Mouse (Mus musculus) gastrocnemius, postnatal 36 days (tissue): ENCODE measurements around the gene P4ha1. TPM values are rescaled to one million over a fixed set of nuclear protein-coding genes. Genes with fewer than 3 reads are reported as not detected.
"Not testable (repeated sequence)": the region's sequence is repeated elsewhere in the genome, so short reads cannot be mapped to it uniquely, and the experiment has no call there.

Experiments used
- DNase-seq, 2 experiments: peaks; one replicate each; pipeline ENCODE4 v3.0.0; 2022
- intact Hi-C: fragments of 180-260 bp; cut with DNase I; formaldehyde crosslinking; loops from one replicate; pipeline ENCODE4 v1.15.1; 2025
- total RNA-seq, 2 experiments: library from RNA; stranded (reverse); gene quantifications; 2 replicates each; pipeline ENCODE4 v1.2.3; 2021

The P4ha1 gene
- total RNA-seq, 2 experiments from 2014 or later = 21.9 to 31.7 TPM

DNA sequence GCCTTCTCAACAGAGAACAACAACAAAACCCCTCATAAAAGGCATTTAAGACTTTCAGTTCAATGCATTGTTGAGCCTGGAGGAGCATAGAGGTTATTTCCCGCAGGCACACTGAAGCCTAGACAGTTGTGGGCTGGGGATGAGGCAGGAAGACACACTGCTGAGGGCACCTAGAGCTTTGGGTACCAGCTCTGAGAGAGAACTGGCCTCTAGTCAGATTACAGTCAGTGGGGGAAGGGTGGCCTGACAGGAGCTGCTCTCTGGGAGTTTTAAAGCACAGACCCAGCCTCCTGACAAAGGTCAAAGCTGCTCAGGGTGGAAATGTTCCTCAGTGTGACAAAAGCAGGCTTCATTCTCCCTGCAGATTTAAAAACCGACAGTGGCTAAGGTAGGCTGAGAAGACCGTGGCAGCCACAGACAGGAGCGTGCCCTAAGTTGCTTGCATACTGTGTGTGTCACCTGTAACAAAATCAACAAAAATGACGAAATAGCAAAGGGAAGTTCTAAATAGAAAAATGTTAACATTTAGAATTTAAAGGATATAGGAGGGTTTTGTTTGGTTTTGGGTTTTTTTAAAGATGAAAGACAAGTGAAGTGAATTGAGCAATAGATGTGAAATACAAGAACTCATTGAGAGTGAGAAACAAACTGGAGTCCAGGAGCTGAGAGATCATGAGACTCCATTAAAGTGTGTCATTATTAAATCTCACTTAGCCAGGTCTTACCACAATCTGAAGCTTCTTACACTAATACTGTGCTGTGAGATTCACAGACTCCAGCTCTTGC is 42.9 kb downstream of the P4ha1 start:
- DNase-seq = no peak
- intact Hi-C loops = no loop called here

DNA sequence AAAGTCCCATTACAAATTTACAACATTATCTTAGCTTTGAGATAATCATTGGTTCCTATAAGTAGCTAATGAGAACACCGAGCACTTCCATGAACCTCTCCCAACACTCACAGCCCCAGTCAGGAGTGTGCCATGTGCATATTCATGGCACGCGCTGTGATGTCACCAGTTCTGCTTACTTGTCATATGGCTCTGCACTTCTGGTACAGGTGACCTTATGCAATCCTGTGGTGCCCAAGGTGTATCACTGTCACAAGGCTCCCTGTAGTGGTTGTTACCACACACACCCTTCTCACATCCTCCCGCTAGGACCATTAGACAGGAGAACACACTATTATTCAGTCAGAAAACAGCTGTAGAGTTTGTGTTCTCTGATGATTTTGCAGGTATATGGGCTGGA is 43.6 kb downstream of the P4ha1 start:
- DNase-seq = no peak
- intact Hi-C loops = no loop called here

DNA sequence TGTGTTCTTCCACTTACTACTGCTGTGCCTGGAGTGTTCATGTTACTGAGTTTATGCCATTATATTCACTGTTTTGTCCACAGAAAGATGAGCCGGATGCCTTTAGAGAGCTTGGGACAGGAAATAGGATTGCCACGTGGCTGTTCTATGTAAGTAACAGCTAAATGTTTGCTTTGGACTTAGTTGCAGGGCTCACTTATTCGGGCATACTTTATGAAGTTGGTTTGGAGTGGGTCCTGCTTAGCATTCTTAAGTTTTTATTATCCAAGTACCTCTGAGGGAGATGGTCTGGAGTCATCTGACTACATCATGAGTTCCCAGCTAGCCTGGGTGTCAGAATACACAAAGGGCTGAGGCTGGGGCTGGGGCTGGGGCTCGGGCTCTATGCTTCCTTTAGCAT is 44.1 kb downstream of the P4ha1 start:
- DNase-seq = no peak
- intact Hi-C loops = no loop called here

DNA sequence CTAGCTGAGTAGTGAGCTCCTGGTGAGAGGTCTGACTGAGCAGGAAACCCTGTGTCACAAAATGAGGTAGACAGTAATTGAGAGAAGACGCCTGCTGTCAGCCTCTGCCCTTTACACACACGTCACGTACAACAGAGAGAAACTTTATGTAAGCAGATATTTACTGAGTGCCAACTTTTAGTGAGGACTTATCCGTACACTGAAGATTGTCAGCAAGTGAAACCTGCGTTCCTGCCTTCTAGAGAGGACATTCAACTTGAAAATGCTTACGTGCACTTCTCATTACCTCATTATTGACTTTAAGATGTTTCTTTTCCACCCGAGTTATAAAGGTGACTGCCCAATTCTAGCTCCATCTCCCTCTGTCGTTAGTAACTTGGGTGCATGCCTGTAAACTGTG is 45.6 kb downstream of the P4ha1 start:
- intact Hi-C loops = no loop called here
- no peak for DNase-seq

DNA sequence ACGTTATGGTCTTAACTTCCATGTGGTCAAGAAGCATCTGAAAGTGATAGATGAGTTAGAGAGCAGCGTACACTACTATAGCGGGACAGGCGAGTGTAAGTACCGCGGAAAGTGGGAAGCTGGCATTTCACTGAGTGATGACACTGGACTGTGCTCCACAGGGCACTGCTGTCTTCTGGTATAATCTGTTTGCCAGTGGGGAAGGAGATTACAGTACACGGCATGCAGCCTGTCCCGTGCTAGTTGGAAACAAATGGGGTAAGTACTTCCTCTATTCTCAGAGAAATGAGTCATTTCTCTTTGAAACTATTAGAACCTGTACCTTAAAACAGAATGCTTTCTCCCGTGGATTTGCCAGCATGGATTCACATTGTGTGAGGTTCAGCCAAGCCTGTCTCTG is 46.3 kb downstream of the P4ha1 start:
- no peak for DNase-seq
- intact Hi-C loops = no loop called here

DNA sequence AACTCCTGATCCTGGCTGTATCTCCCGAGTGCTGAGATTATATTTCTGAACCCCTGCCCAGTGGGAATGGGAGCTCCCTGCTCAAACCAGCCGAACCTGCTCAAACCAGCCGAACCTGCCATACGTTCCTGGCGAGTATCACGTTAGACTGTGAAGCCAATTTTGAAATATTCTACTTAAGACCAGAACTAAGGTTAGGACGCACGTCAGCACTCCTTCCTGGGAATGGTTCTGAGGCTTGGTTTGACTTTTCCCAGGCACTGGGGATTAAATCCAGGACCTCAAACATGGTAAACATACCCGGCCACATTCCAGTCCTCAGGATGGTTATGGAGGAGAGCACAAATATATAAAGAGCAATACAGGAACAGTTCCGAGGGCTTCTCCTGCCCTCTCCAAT is 54.8 kb downstream of the P4ha1 start:
- no peak for DNase-seq
- intact Hi-C loops = no loop called here

DNA sequence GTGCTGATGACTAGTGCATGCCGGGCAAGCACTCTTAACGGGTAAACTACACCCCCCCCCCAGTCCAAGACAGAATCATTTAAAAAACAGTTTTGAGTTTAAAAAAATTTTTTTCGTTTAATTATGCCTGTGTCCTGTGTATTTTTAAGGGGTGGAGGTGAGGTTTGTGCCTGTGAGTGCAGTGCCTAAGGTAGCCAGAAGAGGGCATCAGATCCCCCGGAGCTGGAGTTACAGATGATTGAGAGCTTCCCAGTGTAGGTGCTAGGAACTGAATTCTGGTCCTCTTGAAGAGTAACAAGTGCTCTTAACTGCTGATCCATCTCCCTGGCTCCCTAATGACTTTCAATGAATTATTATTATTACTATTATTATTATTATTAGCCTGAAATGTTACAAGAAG is 55.6 kb downstream of the P4ha1 start:
- intact Hi-C loops = no loop called here
- DNase-seq = no peak

DNA sequence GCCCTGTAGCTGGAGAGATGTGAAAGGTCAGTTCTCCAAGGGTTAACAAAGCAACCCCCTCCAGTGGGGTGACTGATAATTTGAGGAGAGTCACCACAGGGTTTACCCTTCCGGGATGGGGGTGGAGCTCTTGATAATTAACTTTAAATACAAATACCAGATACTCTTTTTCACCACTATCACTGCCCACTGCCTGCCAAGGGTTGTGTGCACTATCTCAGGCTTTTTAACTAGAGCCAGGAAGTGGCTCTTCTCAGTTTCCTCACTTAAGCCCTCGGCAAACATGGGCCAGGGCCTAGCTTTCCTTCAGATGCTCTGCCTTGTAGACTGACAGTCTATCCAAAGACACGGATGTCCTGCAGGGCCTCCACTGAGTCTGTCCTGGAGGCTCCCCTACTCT is 56.8 kb downstream of the P4ha1 start:
- intact Hi-C loops = no loop called here
- no peak for DNase-seq

DNA sequence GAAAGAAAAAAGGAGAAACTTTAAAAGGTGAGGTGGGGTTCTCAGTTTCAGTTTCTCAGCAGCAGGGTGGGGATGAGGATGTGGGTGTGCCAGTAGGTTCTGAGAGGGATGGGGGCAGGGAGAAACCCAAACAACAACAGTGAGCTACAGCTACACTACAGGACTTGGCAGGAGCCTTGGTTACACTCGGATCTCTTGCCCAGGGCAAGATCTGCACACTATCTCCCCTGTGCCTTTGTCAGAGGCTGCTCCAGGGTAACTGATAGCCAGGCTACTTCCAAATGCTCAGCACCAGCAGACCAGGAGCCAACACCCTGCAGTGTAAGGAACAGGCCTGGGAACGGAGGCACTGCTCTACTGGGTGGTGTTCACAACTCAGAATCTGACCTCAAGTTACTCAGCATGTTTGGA is 57.3 kb downstream of the P4ha1 start:
- intact Hi-C loops = no loop called here
- DNase-seq = no peak

DNA sequence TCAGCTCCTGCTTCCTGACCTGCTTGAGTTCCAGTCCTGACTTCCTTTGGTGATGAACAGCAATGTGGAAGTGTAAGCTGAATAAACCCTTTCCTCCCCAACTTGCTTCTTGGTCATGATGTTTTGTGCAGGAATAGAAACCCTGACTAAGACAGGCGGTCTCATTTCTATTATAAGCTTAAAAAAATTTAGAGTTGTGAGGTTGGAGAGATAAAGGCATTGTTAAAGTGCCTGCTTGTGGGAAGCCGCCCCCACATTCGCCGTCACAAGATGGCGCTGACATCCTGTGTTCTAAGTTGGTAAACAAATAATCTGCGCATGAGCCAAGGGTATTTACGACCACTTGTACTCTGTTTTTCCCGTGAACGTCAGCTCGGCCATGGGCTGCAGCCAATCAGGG is 58.5 kb downstream of the P4ha1 start:
- not testable (repeated sequence) for DNase-seq

DNA sequence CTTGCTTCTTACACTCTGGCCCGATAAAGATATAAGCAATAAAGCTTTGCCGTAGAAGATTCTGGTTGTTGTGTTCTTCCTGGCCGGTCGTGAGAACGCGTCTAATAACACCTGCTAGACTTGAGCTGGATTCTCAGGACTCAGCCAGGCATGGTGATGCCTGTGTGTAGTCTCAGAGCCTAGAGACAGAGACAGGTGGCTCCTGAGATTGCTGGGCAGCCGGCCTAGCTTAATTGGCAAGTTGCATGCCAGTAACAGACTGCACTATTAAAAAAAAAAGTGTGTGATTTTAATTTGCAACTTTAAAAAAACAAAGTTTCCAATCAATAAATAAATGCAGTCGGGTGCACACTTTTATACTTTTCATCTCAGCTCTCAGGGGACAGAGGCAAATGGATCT is 63.9 kb downstream of the P4ha1 start:
- intact Hi-C loops = no loop called here
- DNase-seq = no peak

More for the DNA sequence above, 58.5 kb downstream of the P4ha1 start:
- intact Hi-C loops = not testable (repeated sequence)

DNA sequence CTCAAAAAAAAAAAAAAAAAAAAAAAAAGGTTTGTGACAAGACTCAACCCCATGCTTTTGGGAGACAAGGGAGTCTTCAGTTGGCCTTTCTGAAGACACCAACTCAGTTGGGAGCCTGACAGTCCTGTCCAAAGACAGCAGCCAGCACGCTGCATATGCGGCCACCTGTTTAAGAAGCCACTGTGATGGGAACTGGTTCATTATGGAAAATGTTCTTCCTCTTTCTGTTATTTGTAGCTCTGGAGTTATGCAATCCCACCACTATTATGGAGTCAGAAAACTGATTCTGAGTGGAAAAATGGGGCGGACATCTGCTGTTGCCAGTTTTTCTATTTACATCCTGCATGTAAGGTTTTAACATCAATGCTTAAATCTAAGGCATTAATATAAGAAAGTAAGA is 66.6 kb downstream of the P4ha1 start:
- DNase-seq = no peak
- intact Hi-C loops = no loop called here

DNA sequence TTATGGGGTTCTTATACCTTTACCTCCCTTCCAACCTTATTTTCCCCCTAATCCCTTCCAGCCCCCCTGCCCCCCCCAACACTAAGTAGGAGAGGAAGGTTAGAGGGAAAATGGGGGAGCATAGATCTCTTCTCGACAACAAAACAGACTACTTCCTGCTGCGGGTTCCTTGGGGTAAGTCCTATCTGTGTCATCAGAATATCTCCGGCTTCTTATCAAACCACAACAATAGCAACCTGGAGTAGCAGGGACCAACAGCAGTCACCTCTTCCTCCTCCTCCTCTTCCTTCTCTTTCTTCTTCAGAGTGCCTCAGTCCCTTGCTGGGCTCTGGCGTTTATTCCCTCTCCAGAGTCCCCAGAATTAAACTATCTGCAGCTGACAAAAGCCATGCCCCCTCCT is 68.8 kb downstream of the P4ha1 start:
- intact Hi-C loops = no loop called here
- DNase-seq = no peak

DNA sequence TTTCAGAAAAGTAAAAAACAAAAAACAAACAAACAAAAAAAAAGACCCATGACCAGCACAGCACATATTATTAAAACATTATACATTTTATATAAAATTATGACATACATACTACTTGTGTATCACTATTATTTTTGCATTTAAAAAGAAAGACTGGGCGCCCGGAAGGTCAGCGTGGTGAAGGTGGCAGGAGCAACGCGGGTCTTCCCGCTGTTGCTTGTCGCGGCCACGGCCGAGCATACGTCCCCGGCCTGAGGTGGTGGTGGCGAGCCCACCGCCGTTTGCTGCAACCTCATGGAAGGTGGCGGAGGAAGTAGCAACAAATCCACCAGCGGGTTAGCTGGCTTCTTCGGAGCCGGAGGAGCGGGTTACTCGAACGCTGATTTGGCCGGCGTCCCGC is 72.4 kb downstream of the P4ha1 start, which contains the start of gene Gm10273:
Gene Gm10273 (plus strand): TSS at position 172 of the 400 bp plus-strand sequence.
- intact Hi-C loops, DNase-seq: not testable (repeated sequence)

DNA sequence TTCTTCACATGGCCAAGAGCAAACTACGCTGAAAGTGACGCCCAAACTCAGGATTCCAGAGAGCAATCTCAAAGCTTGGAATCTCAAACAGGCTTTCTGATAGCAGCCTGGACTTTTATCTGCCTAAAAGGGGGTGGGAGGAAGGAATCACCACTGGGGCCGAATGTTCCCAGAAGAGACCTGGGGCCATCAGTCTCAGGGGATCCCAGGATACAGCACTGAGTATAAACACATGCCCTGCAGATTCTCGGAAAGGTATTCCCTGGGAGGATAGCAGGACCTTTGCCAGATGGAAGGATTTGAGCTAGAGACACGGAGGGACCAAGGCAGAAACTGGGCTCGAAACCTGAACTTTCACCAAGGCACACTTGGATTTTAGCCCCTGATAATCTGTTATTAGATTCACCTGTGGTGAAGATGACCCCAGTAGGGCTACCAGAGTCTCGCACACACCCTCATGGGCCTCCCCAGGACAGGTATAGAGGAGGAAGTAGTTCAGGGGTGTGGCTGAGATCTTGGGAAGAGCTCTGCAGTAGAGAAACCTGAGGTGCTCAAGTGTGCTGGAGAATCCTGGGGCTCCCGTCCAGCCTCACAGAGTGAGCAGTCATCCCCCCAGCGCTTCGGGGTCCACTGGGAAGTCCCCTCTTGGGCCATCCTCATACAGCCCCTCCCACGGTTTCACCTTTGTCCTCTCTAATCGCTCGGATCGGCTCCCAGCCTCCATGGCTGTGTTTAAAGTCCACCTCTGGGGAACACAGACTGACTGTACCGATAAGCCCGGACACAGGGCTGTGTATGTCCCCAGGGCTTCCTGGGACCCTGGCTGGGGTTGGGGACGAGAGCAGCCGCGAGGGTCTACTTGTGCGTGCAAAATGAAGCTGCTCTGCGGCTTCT is 80.0 kb downstream of the P4ha1 start, which contains the start of gene Pla2g12b:
Gene Pla2g12b (plus strand): TSS at position 762 of the 894 bp plus-strand sequence.
- intact Hi-C loops = no loop called here
- no peak for DNase-seq

DNA sequence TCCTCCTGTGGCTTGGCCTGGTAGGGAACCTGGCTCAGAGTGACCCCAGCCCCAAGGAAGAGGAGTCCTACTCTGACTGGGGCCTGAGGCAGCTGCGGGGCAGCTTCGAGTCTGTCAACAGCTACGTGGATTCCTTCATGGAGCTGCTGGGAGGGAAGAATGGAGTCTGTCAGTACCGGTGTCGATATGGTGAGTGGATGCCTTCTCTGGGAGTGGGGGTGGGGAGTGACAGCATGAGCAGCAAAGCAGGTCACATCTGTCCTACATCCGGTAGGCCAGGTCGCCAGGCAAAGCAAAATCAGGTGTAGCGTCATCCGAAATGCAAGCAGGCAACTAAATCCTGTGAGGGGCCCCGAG is 80.7 kb downstream of the P4ha1 start:
- DNase-seq = no peak
- intact Hi-C loops = no loop called here

DNA sequence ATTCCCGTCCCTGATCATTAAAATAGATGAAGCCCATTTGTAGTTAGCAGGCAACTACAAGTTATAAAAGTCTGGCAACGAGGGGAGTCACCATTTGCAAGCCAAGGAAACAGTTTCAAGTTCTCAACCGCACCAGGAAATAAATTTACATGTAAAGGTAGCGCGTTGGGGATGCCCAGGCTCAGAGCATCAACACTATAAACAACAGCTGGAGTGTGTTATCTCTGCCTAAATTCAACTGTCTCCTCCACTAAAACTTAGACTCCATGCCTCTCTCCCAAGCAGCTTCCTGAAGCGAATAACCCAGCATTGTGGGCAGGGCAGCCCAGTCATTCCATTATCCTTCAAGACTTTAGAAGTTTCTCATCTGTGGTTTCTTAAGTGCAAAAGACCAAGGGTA is 85.4 kb downstream of the P4ha1 start:
- intact Hi-C loops = no loop called here
- no peak for DNase-seq

DNA sequence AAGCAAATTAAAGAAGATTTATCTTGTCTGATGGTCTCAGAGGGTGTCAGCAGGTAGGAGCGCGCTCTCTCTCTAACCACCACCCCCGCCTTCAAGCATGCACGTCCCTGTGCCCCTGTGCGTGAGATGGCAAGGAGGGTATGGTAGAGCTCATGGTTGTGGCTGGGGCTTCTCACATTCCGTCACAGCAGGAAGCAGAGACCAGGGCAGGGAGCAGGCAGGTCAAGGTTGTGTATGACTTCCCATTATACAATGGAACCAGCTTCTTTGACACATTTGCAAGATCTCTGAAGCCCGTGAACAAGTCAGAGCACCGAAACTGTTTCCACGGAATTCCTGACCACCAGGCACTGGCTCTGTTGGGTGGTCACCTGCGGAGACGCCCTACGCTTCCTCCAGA is 87.2 kb downstream of the P4ha1 start:
- no peak for DNase-seq

DNA sequence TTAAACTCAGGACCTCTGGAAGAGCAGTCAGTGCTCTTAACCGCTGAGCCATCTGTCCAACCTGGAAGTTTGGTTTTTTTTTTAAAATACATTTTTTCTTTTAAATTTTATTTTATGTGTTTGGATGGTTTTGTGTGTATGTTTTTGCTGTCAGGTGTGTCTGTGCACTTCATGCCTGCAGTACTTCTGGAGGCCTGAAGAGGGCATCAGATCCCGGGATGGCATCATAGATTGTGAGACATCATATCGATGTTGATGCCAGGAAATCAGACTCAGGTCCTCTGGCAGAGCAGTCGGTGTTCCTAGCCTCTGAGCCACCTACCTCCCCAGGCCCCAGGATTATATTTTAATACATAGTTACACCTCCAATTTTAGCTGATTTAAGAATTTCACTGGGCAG is 90.6 kb downstream of the P4ha1 start:
- DNase-seq = no peak
- intact Hi-C loops = no loop called here

More for the DNA sequence above, 87.2 kb downstream of the P4ha1 start:
- intact Hi-C loops = no loop called here

DNA sequence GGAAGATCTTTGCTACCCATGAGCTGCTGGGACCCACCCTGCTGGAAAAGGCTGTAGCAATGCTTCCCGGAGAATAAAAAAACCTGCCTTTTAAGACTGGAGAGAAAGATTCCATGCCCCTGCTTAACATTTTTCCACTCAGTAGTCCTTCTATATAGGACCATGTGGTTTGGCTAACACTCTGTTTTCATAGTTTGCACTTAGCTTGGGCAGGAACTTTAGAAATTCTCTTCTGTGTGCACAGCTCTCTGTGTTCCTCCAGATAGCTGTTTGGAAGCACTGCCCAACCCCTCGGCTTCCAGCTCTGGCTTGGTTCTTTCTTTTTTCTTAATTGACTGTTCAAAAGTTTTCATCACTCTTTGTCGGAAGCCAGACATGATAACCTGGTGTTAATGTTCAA is 93.5 kb downstream of the P4ha1 start:
- intact Hi-C loops = no loop called here
- no peak for DNase-seq

DNA sequence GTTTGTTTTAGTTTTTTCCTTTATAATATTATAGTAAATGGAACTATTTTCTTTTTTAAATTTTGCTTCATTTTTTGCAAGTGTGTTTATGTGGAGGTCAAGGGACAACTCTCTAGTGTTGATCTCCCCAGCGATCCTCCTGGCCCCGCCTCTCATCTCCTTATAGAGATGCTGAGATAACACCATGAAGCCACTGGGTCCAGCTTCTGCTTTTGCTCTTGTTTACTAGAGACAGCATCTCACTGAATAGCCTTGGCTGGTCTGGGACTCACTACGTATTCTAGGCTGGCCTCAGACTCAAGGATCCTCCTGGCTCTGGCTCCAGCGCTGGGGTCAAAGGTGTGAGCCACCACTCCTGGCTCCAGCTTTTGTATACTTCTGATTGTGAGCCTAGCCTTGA is 96.4 kb downstream of the P4ha1 start:
- intact Hi-C loops = no loop called here
- DNase-seq = no peak
